Mouse (Mus musculus): ENCODE results near the gene Ap5s1. TPM values are rescaled to one million over a fixed set of nuclear protein-coding genes. Genes with fewer than 3 reads are reported as not detected.

Gene Ap5s1
- 10.8 and 11.3 TPM in 2 replicates for total RNA-seq (2015; ENCODE audit: low replicate concordance)
- 10.9 and 11.4 TPM in 2 replicates for total RNA-seq (2017; ENCODE audit: low replicate concordance)

DNA sequence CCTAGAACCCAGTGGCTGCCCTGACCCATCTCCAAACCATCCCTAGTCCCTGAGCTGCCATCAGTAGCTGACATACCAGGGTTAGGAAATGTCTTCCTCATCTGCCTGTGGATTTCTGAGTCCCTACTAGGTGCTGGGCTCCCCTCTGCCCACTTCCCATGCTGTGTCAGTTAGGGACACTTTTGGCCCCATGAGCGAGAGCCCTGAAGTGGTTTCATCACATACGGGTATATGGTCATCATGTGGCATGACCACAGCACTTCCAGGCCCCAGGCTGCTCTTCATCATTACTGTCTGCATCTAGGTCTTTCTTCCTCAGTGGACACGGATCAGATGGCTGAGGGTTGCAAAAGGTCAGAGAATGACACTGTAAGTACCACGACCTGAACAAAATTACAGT is at the start of gene Ap5s1:
Gene Ap5s1 (plus strand): TSS at position 301 of the 400 bp plus-strand sequence.
- ATAC-seq (replicated peaks; ENCODE audit: low FRiP score, poor library complexity, severe bottlenecking): no peak

DNA sequence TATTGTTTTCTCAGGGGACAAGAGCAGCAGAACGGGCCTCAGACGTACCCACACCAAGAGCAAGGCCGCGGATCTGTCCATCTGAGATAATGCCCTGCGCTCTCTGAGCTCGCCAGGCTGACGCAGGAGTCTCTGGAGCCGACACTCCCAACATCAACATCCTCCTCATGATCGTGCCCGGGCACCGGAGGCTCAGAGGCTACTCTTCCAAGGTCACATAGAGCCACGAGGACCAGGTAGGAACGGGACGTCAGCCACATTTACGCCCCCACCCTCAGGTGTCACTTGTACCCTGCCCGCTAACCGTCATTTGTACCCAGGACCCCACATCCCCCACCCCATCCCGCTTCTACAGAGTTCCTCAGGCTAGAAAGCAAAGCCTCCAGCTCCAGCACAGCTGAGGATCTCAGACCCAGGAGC is 47.4 kb upstream of the Ap5s1 start:
- ATAC-seq (replicated peaks; ENCODE audit: low FRiP score, poor library complexity, severe bottlenecking): peak; percentile 76

DNA sequence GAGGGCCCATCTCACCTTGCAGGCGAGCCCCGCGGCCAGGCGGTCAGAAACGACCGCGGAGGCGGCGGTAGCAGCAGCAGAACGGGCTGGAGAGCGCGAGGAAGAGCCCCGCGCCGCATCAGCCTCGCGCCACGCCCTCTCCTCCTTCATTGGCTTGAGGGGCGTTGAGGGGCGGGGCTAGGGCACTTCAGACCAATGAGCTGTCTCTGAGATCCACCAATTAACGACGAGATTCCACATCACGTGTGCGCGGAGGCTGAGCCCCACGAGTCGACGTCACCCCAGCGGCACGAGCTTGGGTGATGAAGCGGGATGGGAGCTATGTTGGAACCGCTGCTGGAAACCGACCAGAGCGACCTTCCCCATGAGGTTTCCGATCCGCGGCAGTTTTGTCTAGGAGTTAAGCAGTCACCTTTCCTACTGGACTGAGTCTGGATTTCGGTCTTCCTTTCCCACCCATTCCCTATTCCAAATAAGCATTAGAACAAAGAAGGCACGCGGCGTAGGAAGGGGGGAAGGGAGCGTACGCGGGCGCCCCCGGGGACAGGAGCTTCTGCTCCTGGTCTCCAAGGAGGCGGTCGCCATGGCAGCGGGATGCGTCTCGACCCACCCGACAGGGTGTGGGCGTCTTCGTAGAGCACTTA is 46.8 kb upstream of the Ap5s1 start, which contains the start of gene 1700037H04Rik:
Gene 1700037H04Rik (minus strand): TSS at position 144 of the 644 bp plus-strand sequence.
- ATAC-seq (replicated peaks; ENCODE audit: low FRiP score, poor library complexity, severe bottlenecking): peak; percentile 91

DNA sequence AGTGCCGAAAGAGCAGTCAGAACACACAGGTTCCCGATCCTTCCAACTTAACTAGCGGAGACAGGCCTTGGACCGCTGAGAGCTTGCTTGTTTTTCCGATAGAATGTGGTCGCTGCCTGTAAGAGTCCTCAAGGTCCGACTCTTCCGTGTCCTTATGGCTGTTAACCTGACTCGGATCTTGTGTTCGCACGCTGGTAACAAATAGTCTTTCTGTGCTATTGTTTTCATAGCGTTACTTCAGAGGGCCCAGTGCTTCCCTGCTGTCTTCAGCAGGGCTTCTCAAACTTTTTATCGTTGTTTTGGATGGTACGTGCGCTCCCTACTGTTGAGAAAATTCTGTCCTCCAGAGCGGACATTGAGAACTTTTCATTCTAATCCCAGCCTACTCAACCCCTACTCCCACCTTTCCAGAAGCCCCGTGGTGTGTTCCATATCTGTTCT is 46.2 kb upstream of the Ap5s1 start:
- ATAC-seq (replicated peaks; ENCODE audit: low FRiP score, poor library complexity, severe bottlenecking): peak; percentile 16

DNA sequence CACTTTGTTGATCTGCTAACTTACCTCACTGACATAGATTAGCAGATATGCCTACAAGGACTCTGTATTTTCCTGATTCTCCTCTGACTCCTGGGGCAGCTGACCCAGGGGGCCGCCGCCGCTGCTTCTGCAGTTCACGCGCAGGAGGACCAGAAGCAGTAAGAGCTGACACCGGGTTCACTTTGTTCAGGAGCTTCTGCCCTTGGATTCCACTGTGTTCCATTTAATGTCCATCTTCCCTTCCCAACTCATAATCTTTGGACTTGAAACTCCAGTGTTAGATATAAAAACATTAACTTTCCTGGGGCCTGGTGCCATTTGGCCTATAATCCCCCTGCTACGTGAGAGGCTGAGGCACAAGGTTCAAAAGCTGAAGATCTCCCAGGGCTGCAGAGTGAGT is 43.0 kb upstream of the Ap5s1 start:
- ATAC-seq (replicated peaks; ENCODE audit: low FRiP score, poor library complexity, severe bottlenecking): no peak

DNA sequence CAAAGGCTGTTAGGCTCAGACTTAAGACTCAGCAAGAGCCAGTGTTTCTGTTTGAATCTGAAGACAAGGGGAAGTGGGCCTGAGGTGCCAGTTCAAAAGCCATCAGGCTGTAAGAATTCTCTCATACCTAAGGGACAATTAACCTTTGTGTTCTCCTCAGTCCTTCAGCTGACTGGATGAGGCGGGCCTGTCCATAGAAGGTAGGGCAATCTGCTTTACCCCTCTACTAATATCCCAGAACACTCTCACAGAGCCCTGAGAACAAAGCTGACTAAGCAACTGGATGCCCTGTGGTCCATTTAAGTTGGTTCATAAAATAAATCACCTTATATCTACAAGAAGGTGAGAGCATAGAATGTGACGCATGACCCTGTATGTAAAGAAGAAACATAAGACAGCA is 40.7 kb upstream of the Ap5s1 start:
- no peak for ATAC-seq (replicated peaks; ENCODE audit: low FRiP score, poor library complexity, severe bottlenecking)

DNA sequence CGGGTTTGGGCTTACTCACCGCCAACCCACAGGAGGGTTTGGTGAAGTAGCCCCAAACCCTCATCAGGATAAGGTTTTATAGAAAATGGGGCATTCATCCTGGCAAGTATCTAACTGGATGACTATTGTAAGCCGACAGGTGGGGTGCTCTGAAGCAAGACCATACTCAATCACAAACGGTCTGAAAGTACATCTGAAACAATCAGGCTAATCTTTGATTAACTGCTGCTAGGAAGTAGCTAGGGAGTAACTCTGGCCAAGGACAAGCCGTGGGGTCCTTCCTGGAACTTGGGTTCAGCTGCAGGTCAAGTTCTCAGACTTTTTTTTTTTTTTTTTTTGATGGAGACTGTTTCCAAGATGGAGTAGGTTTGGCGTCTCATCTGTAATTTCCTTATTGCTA is 38.9 kb upstream of the Ap5s1 start:
- ATAC-seq (replicated peaks; ENCODE audit: low FRiP score, poor library complexity, severe bottlenecking): no peak

DNA sequence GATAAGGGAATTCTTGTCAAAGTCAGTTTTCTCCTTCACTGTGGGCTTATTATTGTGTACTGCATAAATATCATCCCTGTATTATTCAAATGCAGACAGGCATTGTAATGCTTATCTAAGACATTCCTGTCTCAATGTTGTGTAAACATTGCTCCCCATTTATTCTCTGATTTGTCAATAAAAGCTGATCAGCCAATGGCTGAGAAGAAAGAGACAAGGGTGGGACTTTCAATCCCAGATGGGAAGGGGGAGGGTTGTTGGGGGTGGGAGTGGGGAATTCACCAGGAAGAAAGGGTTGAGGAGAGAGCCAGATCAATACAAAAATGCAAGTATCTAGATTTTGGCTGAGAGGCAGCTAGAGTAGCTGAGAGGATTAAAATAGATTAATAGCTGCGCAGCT is 38.0 kb upstream of the Ap5s1 start:
- no peak for ATAC-seq (replicated peaks; ENCODE audit: low FRiP score, poor library complexity, severe bottlenecking)

DNA sequence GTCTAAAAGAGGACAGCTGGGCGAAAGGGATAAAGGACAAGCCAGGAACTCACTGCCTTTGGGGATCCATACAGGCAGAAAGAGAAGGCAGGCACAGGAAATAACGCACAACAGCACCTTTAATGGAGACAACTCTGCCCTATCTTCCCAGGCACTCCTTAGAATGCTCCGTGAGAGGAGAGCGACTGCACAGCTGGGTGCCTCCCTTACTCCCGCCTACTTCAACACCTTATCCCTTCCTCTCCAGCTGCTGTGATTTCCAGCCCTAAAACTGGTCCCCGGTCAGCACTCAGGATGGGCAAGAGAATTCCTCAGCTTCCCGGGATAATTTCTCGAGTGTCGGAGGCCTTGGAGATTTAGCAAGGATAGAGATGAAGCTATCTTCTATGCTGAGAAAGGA is 35.9 kb upstream of the Ap5s1 start:
- ATAC-seq (replicated peaks; ENCODE audit: low FRiP score, poor library complexity, severe bottlenecking): no peak

DNA sequence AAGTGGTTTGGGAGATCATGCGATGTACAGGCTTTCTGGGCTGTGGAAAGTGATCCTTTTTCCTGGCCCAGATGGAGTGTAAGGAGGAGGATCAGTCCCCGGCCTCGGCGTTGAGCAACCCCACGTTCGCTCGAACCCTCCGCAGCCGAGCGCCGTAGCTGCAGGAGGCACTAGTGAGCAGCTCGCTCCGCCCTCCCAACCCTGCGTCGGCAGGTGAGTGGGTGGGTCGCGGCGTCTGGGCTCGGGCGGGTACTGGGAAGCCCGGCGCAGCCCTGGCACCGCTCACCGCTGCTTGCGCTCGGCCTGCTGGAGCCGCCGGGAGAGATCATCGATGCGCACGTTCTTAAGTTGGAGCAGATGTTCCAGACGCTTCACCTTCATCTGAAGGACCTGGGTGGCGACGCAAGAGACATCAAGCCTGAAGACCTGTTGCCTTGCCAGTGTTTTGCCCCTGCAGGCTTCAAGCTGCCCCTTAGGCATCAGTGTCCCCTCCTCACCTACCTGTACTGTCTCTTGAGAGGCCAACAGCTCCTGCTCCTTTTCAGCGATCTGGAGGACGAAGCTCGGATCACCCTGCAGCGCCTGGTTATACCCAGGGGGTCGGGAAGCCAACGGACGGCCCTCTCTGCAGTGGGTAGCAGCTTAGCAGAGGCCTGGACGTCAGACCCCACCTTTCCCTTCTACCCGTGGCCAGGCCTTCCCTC is 35.3 kb upstream of the Ap5s1 start:
- no peak for ATAC-seq (replicated peaks; ENCODE audit: low FRiP score, poor library complexity, severe bottlenecking)

DNA sequence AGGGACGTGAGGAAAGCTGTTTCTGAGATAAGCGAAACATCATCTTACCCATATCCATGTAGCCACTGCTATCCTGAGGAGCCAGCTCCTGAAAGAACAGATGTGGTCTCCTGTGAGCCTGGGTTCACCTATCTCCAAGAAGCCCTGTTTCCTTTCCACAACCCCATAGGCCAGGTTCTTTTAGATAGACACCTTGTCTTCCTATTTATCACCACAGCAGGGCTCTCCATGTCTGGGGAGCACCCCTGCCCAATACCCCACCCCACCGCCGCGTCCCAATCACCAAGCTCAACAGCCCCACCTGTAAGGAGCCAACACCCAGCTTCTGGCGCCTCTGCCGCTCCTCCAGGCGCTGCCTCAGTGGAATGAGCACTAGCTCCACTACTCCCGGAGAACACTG is 34.6 kb upstream of the Ap5s1 start:
- ATAC-seq (replicated peaks; ENCODE audit: low FRiP score, poor library complexity, severe bottlenecking): no peak

DNA sequence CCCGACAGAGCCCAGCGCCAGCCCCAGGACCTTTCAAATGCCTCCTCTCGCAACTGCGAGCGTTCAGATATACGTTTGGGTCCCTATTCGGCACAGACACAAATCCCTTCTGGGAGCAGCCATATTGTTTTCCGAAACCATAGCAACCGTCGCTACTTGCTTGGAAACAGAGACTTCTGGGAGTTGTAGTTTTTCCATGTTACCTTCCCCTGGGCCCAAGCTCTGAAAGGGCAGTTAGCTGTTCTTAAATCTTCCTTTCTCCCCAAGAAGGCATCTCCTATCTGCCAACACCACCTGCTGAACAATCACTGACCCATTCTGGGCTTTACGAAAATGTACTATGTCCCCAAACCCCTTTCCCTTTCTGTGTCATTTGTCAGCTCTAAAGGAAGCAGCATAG is 32.2 kb upstream of the Ap5s1 start:
- ATAC-seq (replicated peaks; ENCODE audit: low FRiP score, poor library complexity, severe bottlenecking): peak; percentile 75

DNA sequence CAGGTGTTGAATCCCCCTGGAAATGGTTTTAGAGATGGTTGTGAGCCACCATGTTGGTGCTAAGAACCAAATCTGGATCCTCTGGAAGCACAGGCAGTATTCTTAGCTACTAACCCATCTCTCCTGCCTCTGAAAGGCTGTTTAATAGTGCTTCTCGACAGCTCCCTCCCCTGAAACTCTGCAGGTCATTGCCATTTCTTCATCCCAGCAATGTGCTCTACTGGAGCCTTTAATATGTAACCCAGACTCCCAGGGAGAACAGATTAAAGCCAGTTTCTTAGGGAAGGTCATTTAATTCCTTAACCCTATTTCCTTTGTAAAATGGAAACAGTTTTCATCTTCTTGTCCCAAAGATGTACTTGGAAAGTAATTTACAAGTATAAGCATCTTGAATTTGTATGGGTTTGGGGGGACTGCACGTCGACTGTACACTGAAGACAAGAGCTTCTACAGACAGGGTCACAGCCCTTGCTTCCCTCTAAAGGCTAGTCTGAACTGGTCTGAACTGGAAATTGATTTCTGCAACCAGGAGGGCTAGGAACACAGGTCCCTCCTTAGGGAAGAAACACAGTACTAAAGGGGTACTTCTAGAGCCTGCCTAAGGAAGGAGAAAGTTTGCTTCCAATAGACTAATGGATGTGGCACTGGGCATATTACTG is 31.5 kb upstream of the Ap5s1 start:
- no peak for ATAC-seq (replicated peaks; ENCODE audit: low FRiP score, poor library complexity, severe bottlenecking)

DNA sequence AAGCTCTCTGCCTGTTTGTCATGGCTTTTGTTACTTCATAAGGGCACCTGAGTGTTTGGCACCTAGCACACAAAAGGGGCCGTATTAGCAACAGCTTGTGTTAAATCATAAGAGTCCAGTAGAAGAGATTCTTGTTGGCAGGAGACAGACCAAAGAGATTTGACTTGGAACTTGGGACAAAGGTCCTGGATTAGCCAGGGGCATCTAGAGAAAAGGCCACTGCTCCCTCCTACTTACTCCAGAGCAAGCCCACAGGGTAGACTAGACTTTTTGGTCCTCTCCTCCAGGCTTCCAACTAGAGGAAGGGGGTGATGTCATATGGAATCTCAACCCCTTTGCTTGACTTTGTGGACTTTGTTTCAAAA is 31.0 kb upstream of the Ap5s1 start:
- ATAC-seq (replicated peaks; ENCODE audit: low FRiP score, poor library complexity, severe bottlenecking): no peak

DNA sequence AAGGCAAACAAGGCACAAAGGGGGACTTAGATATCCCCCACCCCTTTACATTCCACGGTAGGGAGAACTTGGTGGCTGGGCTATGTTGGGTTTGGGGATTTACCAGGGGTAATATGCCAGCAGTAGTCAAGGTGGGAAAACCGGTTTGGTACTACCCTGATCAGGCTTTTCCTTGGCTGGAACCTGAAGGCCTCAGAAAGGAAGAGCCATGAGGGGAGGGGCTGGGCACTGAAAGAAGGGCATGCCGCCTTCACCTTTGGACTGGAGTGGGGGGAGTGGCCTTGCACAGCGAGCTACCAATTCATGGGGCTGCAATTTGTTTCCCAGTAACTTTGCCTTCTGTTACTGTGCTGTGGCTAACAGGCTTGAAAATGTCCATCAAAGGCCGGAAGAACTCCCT is 30.4 kb upstream of the Ap5s1 start:
- ATAC-seq (replicated peaks; ENCODE audit: low FRiP score, poor library complexity, severe bottlenecking): no peak

DNA sequence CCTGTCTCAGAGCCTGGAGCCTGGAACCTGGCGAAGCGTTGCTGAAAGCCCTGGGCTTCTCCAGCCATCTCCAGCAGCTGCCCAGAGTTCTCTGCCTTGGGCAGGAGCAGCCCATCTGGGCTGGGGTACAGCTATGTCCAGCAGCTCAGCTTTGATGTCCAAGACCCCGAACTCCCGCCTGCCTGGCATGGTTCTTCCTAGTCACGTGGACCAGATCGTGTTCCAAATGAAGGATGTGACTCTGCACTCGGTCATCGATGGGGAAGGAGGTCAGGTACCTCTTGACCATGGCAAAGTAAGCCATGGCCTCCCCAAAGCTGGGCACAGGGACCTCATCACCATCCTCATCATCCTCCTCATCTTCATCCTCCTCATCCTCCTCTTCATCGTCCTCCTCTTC is 28.9 kb upstream of the Ap5s1 start:
- ATAC-seq (replicated peaks; ENCODE audit: low FRiP score, poor library complexity, severe bottlenecking): no peak

DNA sequence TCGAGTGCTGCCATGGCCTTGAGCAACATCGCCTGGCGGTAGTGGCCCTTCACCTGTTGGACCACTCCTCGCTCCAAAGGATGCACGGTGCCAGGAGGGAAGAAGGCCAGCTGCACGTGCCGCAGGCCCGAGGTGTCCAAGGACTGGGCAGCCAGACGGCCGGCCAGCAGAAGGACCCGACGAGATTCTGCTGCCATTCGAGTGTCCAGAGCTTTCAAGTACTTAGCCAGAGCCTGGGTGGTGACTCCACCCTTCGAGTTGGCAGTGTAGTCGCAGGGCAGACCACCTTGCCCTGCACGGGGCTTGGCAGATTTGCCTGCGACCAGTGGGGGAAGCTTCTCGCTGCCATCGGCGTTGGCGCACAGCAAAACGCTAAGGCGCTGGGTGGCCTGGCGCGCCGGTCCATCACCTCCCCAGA is 28.0 kb upstream of the Ap5s1 start:
- peak; percentile 2 for ATAC-seq (replicated peaks; ENCODE audit: low FRiP score, poor library complexity, severe bottlenecking)

DNA sequence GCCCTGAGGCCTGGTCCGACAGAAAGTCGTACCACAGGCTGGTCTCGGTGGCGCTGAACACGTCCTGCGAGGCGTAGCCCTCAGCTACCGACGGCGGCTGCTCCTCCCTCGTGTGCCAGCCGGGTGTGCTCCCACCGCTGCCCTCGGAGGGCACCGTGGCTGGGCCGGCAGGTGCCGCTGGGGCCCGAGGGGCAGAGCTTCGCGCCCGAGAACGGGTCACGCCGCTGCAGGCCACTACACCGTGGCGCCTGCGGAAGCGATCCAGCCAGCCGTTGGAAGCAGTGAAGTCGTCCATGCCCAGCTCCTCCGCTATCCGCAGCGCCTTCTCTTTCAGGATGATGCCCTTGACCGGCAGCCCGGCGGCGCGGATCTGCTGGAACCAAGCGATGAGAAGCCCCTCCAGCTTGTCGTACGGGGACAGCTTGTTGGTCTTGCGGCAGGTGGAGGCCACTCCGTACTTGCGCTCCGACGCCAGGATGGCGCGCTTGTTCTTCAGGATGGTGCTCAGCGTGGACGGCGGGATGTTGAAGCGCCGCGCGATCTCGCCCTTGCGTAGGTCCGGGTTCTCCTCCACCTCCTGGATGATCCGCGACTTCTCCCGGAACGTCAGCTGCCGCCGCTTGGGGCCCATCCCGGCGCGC is 27.5 kb upstream of the Ap5s1 start:
- peak; percentile 67 for ATAC-seq (replicated peaks; ENCODE audit: low FRiP score, poor library complexity, severe bottlenecking)

DNA sequence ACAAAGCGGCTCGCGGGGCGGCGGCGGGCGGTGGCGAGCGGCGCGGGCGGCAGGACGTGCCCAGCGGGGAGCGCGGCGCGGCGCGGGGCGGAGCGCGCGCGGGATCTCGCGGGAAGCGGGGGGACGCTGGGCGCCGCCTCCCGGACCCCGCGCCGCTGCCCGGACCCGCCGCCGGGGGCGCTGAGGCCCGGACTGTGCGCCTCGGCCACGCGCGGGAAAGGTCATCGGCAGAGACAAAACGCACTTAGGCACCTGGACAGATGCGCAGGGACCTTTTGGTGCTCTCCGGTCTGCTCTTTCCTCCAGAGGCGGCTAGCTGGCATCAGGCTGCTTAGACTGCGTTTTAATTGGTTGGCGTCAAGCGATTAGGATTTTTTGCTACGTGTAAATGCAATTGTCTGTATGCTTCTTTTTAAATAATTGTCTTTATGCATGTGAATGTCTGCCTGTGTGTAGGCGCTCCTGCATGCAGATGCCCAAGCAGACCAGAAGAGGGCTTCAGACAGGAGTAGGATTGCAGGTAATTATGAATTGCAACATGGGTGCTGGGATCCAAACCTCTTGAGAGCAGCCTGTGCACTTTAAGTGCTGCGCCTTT is 26.8 kb upstream of the Ap5s1 start, which contains the start of gene Cenpb:
Gene Cenpb (minus strand): TSS at position 78 of the 598 bp plus-strand sequence.
- ATAC-seq (replicated peaks; ENCODE audit: low FRiP score, poor library complexity, severe bottlenecking): peak; percentile 68

DNA sequence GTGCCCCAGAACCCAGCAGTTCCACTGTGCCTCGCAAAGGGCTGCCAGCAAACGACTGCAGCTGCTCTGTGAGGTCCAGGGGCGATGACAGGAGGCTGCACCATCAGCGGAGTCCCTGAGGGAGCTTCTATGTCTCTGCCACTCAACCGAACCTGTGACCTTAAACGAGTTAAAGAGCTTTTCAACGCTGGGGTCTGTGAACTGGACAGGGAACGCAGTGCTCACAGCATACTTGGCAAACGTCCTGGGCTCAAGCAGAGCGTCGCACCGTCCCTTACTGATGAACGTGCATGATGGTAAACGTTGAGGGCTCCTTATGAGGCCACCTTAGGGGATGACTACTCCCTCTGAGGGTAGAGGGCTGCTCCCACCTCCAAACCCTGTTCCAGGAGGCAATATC is 20.5 kb upstream of the Ap5s1 start:
- peak; percentile 36 for ATAC-seq (replicated peaks; ENCODE audit: low FRiP score, poor library complexity, severe bottlenecking)
